In the genomic region with DNA sequence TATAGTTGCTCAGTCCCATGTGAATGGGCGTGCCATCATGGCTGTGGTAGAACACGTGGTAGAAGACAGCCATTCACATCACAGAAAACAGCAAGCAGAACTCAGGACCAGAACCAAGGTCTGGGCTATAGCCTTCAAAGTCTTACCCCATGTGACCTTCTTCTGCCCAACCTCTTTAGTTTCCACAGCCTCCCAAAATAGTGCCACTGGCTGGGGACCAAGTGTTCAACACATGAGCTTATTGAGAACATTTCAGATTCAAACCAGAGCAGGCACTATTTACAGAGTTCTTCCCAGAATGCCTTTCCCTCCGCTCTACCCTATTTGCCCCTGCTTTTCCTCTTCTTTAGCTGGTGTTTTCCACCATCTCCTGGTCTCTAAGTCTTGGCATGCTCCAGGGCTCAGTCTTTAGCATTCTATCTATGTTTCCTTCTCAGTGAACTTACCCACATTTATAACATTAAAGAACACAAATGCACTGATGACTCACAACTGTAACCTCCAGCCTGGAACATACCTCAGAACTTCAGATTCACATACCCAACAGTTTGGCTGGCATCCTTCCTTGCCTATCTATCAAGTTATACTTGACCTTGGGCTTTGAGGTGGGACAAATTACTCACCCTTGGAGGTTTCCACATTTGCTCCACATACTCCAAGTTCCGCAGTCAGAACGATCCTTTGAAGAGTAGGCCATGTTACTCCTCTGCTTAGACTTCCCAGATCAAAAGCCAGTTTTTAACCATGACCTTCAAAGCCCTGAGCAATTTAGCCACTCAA, we compare ENCODE assay signal across 33 mouse cellular contexts. TPM values are rescaled to one million over a fixed set of nuclear protein-coding genes. Genes with fewer than 3 reads are reported as not detected.
DNase-seq lines count a peak whose midpoint lies in the region; ATAC-seq lines count a peak whose summit lies in the region.
"Had no signal": no experiment of that assay in that cellular context is flagged by ENCODE, and none has a peak within 500 bp of the region (broad histone marks: within the 10 kb centered on the region; RNA-seq: fewer than 3 reads in every experiment).

No protein-coding gene starts in this region.

- no peaks in the 10 kb centered on the region for H3K36me3 ChIP-seq in hindbrain, embryonic 16.5 days (ENCODE audit: control insufficient read depth, insufficient read depth, low read length)
- H3K36me3 ChIP-seq: liver, embryonic 13.5 days had no signal

- no peaks in the 10 kb centered on the region for H3K9me3 ChIP-seq in hindbrain, embryonic 16.5 days (ENCODE audit: control insufficient read depth, low read length)
- H3K9me3 ChIP-seq: heart, embryonic 12.5 days; hindbrain, embryonic 10.5 days; hindbrain, embryonic 15.5 days; limb, embryonic 10.5 days; limb, embryonic 15.5 days; liver, embryonic 13.5 days; midbrain, embryonic 12.5 days; neural tube, embryonic 12.5 days had no signal

- H3K9ac ChIP-seq in hindbrain, embryonic 16.5 days (ENCODE audit: low read depth, low read length) = no peak overlapping the region
- H3K9ac ChIP-seq: forebrain, postnatal 0 days; heart, embryonic 12.5 days; hindbrain, embryonic 15.5 days; limb, embryonic 15.5 days; liver, embryonic 13.5 days; midbrain, embryonic 12.5 days; neural tube, embryonic 12.5 days had no signal

- ATAC-seq in hindbrain, embryonic 16.5 days = no peak
- ATAC-seq: activated CD4-positive, CD25-positive, alpha-beta regulatory T cell, adult 4 months; forebrain, postnatal 0 days; lung, postnatal 0 days had no signal

- 92% methylated on average over 5 of the region's 5 CpGs for WGBS in hindbrain, embryonic 16.5 days

- H3K27me3 ChIP-seq in hindbrain, embryonic 16.5 days (replicated peaks; ENCODE audit: control insufficient read depth, insufficient read depth, low read length) = no peaks in the 10 kb centered on the region
- H3K27me3 ChIP-seq: heart, embryonic 12.5 days; hindbrain, embryonic 15.5 days; limb, embryonic 15.5 days; liver, embryonic 13.5 days; megakaryocyte, embryonic 14.5 days; midbrain, embryonic 12.5 days; neural tube, embryonic 12.5 days had no signal

- peaks cover 10% of the 10 kb centered on the region for H3K4me1 ChIP-seq in hindbrain, embryonic 16.5 days (ENCODE audit: control insufficient read depth, insufficient read depth, low read depth, low read length)

- H3K27ac ChIP-seq in hindbrain, embryonic 16.5 days (ENCODE audit: low read depth, low read length) = no peak overlapping the region
- H3K27ac ChIP-seq: hindbrain, embryonic 10.5 days; hindbrain, embryonic 15.5 days; kidney, postnatal 0 days; limb, embryonic 10.5 days; limb, embryonic 15.5 days; liver, embryonic 13.5 days; midbrain, embryonic 12.5 days; neural tube, embryonic 12.5 days had no signal

- DNase-seq in gastrocnemius, adult 18-20 months (ENCODE audit: low spot score) = peak; percentile 32
- DNase-seq in gastrocnemius, postnatal 25 days = no peak
- DNase-seq in heart, adult 8-10 months (ENCODE audit: low spot score) = peak; percentile 24
- no peak for DNase-seq in heart, postnatal 14 days
- DNase-seq in adrenal gland, postnatal 10 days = peak; percentile 49
- no peak for DNase-seq in cerebellum, postnatal 14 days
- DNase-seq: B cell, adult 2 months; cerebellum, adult 18-20 months; cerebellum, postnatal 10 days; forebrain, postnatal 0 days; gastrocnemius, postnatal 36 days; kidney, adult 2 months; layer of hippocampus, adult 9-11 months; liver, embryonic 13.5 days; lung, adult 18-20 months; lung, postnatal 4 days; right cerebral cortex, postnatal 4 days had no signal

- H3K4me2 ChIP-seq in hindbrain, embryonic 16.5 days (ENCODE audit: low read length) = no peak overlapping the region
- H3K4me2 ChIP-seq: heart, embryonic 12.5 days; hindbrain, embryonic 15.5 days; limb, embryonic 15.5 days; liver, embryonic 13.5 days; midbrain, embryonic 12.5 days; neural tube, embryonic 12.5 days had no signal

- H3K4me3 ChIP-seq in hindbrain, embryonic 16.5 days (ENCODE audit: low read length) = no peak overlapping the region
- H3K4me3 ChIP-seq: erythroblast, embryonic 14.5 days; heart, embryonic 12.5 days; hindbrain, embryonic 10.5 days; hindbrain, embryonic 15.5 days; limb, embryonic 10.5 days; limb, embryonic 15.5 days; liver, embryonic 13.5 days; megakaryocyte, embryonic 14.5 days; midbrain, embryonic 12.5 days; myocyte; neural tube, embryonic 12.5 days had no signal

- intact Hi-C loops in heart, postnatal 14 days (cut with DNase I) = no loop called here

RNA-seq across cellular contexts. Expression of a gene that starts 1.4 kb away (rescaled TPM):
- 1 to 10 TPM; 2.8 to 4.0 TPM for total RNA-seq in gastrocnemius, adult 18-20 months (2021)
- 1 to 10 TPM; 1.2 to 1.3 TPM for total RNA-seq in gastrocnemius, postnatal 25 days (2021)
- 1 to 10 TPM in 3 of 4 experiments, under 1 TPM in 1; 0.47 to 2.5 (median 1.4) TPM for total RNA-seq in heart, adult 8-10 months (2022)
- under 1 TPM in 1 of 2 experiments, not detected in 1; 0.39 TPM for total RNA-seq in heart, postnatal 14 days (2021)
- 1 to 10 TPM; 1.0 to 1.3 TPM for total RNA-seq in adrenal gland, postnatal 10 days (2021)
- 0.20 and 0.33 TPM in 2 replicates for polyA plus RNA-seq in hindbrain, embryonic 16.5 days (2015; fragmentation: Nextera tagmentation; extraction: Ambion mirVana)
- total RNA-seq: left cerebral cortex, postnatal 10 days had no signal
- polyA plus RNA-seq: embryonic facial prominence, embryonic 14.5 days; erythroblast, embryonic 14.5 days; liver, embryonic 13.5 days; midbrain, embryonic 12.5 days; myocyte had no signal

RNA-seq across cellular contexts. Expression of a gene that starts 2.4 kb away (rescaled TPM):
- 10 to 100 TPM; 56.9 to 58.7 TPM for total RNA-seq in gastrocnemius, adult 18-20 months (2021)
- 10 to 100 TPM; 48.9 to 49.3 TPM for total RNA-seq in gastrocnemius, postnatal 25 days (2021)
- total RNA-seq in heart, adult 8-10 months (2022) = 100 to 1,000 TPM; 110 to 119 (median 113) TPM
- total RNA-seq in heart, postnatal 14 days (2021) = 10 to 100 TPM; 60.6 to 63.0 TPM
- 10 to 100 TPM; 42.8 to 52.2 TPM for total RNA-seq in adrenal gland, postnatal 10 days (2021)
- polyA plus RNA-seq in hindbrain, embryonic 16.5 days (2015; fragmentation: Nextera tagmentation; extraction: Ambion mirVana) = 37.7 and 38.6 TPM in 2 replicates

RNA-seq across cellular contexts. Expression of a gene that starts 44.7 kb away (rescaled TPM):
- total RNA-seq in gastrocnemius, adult 18-20 months (2021) = 10 to 100 TPM; 46.2 to 49.5 TPM
- total RNA-seq in gastrocnemius, postnatal 25 days (2021) = 10 to 100 TPM; 33.1 to 33.2 TPM
- total RNA-seq in heart, adult 8-10 months (2022) = 10 to 100 TPM; 39.9 to 43.2 (median 42.3) TPM
- 10 to 100 TPM; 34.0 to 35.3 TPM for total RNA-seq in heart, postnatal 14 days (2021)
- 10 to 100 TPM; 47.0 to 51.9 TPM for total RNA-seq in adrenal gland, postnatal 10 days (2021)
- 16.1 and 19.0 TPM in 2 replicates for polyA plus RNA-seq in hindbrain, embryonic 16.5 days (2015; fragmentation: Nextera tagmentation; extraction: Ambion mirVana)

RNA-seq across cellular contexts. Expression of a gene that starts 45.7 kb away (rescaled TPM):
- total RNA-seq in gastrocnemius, adult 18-20 months (2021) = 1 to 10 TPM; 2.1 to 2.2 TPM
- 1 to 10 TPM; 2.7 to 3.4 TPM for total RNA-seq in gastrocnemius, postnatal 25 days (2021)
- 1 to 10 TPM; 3.2 to 4.1 (median 3.4) TPM for total RNA-seq in heart, adult 8-10 months (2022)
- total RNA-seq in heart, postnatal 14 days (2021) = 1 to 10 TPM; 6.4 to 7.1 TPM
- total RNA-seq in adrenal gland, postnatal 10 days (2021) = 10 to 100 TPM; 13.8 to 15.1 TPM
- polyA plus RNA-seq in hindbrain, embryonic 16.5 days (2015; fragmentation: Nextera tagmentation; extraction: Ambion mirVana) = 4.9 and 7.8 TPM in 2 replicates

RNA-seq across cellular contexts. Expression of a gene that starts 56.8 kb away (rescaled TPM):
- 10 to 100 TPM; 21.8 to 26.1 TPM for total RNA-seq in gastrocnemius, adult 18-20 months (2021)
- 10 to 100 TPM; 21.8 to 22.2 TPM for total RNA-seq in gastrocnemius, postnatal 25 days (2021)
- total RNA-seq in heart, adult 8-10 months (2022) = 10 to 100 TPM; 22.2 to 27.6 (median 25.6) TPM
- 10 to 100 TPM; 27.8 to 28.1 TPM for total RNA-seq in heart, postnatal 14 days (2021)
- 10 to 100 TPM; 30.4 to 43.9 TPM for total RNA-seq in adrenal gland, postnatal 10 days (2021)
- polyA plus RNA-seq in hindbrain, embryonic 16.5 days (2015; fragmentation: Nextera tagmentation; extraction: Ambion mirVana) = 22.3 and 24.9 TPM in 2 replicates

Comparison
In these comparisons a context has a peak if more than half of its experiments do, and no peak if none do; other contexts are left out.
1. DNase-seq: peak in gastrocnemius, adult 18-20 months (single experiment), heart, adult 8-10 months (single experiment) and adrenal gland, postnatal 10 days (single experiment); none in gastrocnemius, postnatal 25 days (single experiment), heart, postnatal 14 days (0 of 2) and cerebellum, postnatal 14 days (0 of 2).